Mouse (Mus musculus) kidney, adult 2 months (tissue): ENCODE measurements at regions not wholly inside any gene's neighbourhood (a gene's known extent, or its start where the extent isn't known, plus 50 kb on each side); places are given as distances from the start of the nearest gene placed in this dataset.

Source experiments
- CTCF ChIP-seq: fragments of 200-500 bp; conservative IDR thresholded peaks from 2 replicates; pipeline ENCODE4 v1.5.1; 2011; ENCODE audit warnings: low read depth, mild to moderate bottlenecking, control low read depth, low read length, moderate library complexity, mixed read lengths; ENCODE audit not compliant: insufficient read depth, insufficient read length
- POLR2A ChIP-seq: fragments of 200-500 bp; IDR thresholded peaks from one replicate; pipeline ENCODE4 v1.6.1; 2011; ENCODE audit warnings: low read depth, low read length, control low read depth

GRCm38 (mm10) chr12:25242369-25242768, 145.4 kb upstream of the Id2 start:
- TF ChIP-seq POLR2A: no peak
- no peak for TF ChIP-seq CTCF
